Mouse (Mus musculus): ENCODE results near the gene Slc39a11.
"Not testable (repeated sequence)": the region's sequence is repeated elsewhere in the genome, so short reads cannot be mapped to it uniquely, and the experiment has no call there.

Slc39a11 gene

GRCm38 (mm10) chr11:113601616-113602343, 48.1 kb downstream of the Slc39a11 start:
- intact Hi-C loops (cut with DNase I), result no loop called here

- intact Hi-C loops (cut with DNase I), result no loop called here
Observed at GRCm38 (mm10) chr11:113600526-113601245, 49.2 kb downstream of the Slc39a11 start.

GRCm38 (mm10) chr11:113597632-113598031, 52.2 kb downstream of the Slc39a11 start:
- intact Hi-C loops (cut with DNase I), result no loop called here

GRCm38 (mm10) chr11:113595144-113595543, 54.7 kb downstream of the Slc39a11 start:
- intact Hi-C loops (cut with DNase I), result no loop called here

DNA sequence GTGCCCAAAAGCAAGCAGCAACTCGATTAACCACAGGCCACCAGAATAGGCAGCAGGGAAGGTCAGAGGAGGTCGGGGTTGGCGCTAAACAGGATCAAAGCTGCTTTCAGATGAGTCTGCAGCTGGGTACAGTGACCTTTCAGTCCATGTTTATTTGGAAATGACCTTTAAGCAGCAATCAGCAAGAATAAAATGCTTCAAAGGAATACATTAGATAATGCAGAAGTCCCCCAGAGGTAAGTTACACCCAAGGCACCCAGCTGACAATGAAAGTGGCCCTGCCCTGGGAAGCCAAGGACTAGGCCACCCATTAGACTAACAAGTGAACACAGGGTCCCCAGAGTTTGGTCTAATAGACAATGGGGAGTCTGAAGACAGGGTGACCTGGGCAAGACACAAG, 60.9 kb downstream of the Slc39a11 start:
- intact Hi-C loops (cut with DNase I), result no loop called here

- intact Hi-C loops (cut with DNase I), result no loop called here
Observed at GRCm38 (mm10) chr11:113586423-113586822, 63.5 kb downstream of the Slc39a11 start.

- intact Hi-C loops (cut with DNase I), result no loop called here
Observed at GRCm38 (mm10) chr11:113583879-113584661, 65.8 kb downstream of the Slc39a11 start.

- intact Hi-C loops (cut with DNase I), result no loop called here
Observed at GRCm38 (mm10) chr11:113577221-113577620, 72.7 kb downstream of the Slc39a11 start.

- intact Hi-C loops (cut with DNase I), result no loop called here
Observed at GRCm38 (mm10) chr11:113572641-113573040, 77.2 kb downstream of the Slc39a11 start.

- intact Hi-C loops (cut with DNase I), result no loop called here
Observed at GRCm38 (mm10) chr11:113571616-113572015, 78.3 kb downstream of the Slc39a11 start.

GRCm38 (mm10) chr11:113568999-113569398, 80.9 kb downstream of the Slc39a11 start:
- intact Hi-C loops (cut with DNase I), result no loop called here

GRCm38 (mm10) chr11:113567926-113568325, 82.0 kb downstream of the Slc39a11 start:
- intact Hi-C loops (cut with DNase I), result not testable (repeated sequence)

DNA sequence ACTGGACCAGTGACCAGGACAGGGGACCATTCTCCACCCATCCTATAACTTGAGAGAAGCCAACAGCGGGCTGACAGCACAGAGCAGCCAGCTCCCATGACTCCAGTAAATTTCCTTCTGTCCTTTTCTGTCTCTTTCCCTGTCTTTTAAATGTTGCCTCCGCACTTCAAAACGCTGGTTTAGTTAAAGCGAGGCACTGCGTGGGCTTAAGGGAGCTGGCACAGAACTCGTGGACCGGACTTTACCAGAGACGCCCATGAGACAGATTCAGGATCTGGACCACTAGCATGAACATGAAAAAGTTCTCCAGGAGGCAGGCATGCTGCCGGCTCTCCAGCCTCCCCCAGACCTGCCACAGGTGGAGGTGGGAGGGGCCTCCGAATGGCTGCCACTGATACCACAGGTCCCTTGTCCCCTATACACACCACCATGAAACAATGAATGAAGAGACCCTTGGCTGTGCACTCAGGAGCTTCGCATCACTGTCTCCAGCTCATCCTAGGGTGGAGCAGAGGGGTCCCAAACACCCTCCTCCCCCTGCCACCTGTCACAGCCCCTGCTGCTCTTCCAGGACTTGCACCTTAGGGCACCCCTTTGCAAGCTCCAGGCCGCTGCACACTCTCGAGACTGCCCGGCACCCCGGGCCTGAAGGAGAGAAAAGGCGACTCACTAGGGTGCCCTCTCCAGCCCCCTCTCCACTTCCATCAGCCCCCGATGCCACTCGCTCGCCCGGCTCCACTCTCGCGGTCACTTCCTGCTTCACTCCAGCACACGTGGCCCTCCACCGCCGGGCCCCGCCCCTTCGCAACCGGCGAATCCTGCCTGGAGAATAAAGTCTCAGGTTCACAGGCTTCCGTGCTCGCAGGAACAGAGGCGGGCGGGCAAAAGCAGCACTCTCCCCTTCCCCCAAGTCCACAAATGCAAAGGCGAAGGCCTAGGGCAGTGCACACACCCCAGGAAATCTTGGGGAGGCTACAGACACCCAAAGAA, 84.6 kb downstream of the Slc39a11 start:
- intact Hi-C loops (cut with DNase I), result no loop called here

- intact Hi-C loops (cut with DNase I), result loop anchor here (5.0 kb wide), 1 partner anchor 55 kb away; the partner anchor contains the start of gene Sstr2
Observed at GRCm38 (mm10) chr11:113562326-113562725, 87.6 kb downstream of the Slc39a11 start.

DNA sequence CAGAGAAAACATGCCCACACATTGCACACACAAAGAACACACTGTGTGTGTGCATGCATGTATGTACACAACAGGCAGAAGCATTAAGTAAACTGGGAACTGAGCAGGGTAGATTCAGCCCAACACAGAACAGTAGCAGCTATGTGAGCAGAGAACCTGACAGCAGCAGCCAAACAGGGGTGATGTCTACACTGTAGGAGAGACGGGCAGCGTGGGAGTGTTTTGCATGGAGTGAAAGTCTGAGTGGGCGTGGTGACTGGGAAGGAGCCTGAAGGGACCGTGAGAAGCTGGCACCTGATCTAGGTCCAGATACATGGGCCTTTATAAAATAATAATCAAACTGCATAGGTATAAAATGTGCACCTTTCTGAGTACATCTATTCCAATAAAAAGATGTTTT, 89.7 kb downstream of the Slc39a11 start:
- intact Hi-C loops (cut with DNase I), result loop anchor here (5.0 kb wide), 1 partner anchor 57 kb away; the partner anchor contains the start of gene Sstr2

- intact Hi-C loops (cut with DNase I), result loop anchor here (10.0 kb wide), 1 partner anchor 1064 kb away; no protein-coding TSS in a partner anchor
Observed at GRCm38 (mm10) chr11:113558505-113558904, 91.4 kb downstream of the Slc39a11 start.

DNA sequence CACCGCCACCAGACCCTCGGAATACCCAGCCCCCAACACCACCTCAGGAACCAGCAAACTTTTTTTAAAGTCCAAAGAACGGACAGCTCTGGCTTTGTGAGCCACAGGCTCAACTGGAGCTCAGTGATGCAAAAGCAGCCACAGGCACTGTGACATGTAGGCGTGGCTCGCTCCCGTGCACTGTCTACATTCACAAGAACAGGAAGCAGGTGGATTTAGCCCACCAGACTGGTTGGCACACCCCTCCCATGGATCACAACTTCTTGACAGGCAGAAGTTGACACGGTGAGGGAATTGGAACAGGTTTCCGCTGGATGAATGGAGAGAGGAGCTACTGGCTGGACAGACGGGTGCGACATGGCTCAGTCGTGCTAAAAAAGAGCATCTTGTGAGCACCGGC, 93.7 kb downstream of the Slc39a11 start:
- intact Hi-C loops (cut with DNase I), result loop anchor here (10.0 kb wide), 1 partner anchor 1061 kb away; no protein-coding TSS in a partner anchor

GRCm38 (mm10) chr11:113554701-113555360, 95.0 kb downstream of the Slc39a11 start:
- intact Hi-C loops (cut with DNase I), result loop anchor here (10.0 kb wide), 1 partner anchor 1060 kb away; no protein-coding TSS in a partner anchor

DNA sequence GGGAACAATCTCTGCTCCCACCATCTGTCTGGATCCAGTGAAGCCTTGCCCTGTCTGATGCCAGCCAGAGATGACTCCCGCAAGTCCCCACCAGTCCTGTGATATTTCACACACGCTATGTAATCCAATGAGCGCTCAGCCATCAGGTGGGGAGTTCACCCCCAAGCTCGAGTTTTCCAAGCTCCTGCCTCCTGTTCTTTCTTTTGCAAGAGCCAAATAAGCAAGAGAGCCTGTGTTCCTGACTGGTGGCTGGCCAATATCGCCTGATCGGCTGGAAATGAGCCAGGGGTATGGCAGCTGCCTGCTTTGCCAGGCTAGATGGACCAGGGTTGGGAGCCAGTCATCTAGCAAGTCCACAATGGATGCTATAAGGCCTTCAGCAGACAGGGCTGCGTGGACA, 95.7 kb downstream of the Slc39a11 start:
- intact Hi-C loops (cut with DNase I), result loop anchor here (10.0 kb wide), 1 partner anchor 1059 kb away; no protein-coding TSS in a partner anchor

GRCm38 (mm10) chr11:113553605-113554004, 96.3 kb downstream of the Slc39a11 start:
- intact Hi-C loops (cut with DNase I), result loop anchor here (10.0 kb wide), 1 partner anchor 1059 kb away; no protein-coding TSS in a partner anchor

Data from adrenal gland (tissue).